Mouse (Mus musculus): ENCODE measurements around the gene Adtrp.

Gene Adtrp

GRCm38 (mm10) chr13:41828296-41828754 is 19.2 kb downstream of the Adtrp start:
- DNase-seq (ENCODE audit: low spot score), result no peak

DNA sequence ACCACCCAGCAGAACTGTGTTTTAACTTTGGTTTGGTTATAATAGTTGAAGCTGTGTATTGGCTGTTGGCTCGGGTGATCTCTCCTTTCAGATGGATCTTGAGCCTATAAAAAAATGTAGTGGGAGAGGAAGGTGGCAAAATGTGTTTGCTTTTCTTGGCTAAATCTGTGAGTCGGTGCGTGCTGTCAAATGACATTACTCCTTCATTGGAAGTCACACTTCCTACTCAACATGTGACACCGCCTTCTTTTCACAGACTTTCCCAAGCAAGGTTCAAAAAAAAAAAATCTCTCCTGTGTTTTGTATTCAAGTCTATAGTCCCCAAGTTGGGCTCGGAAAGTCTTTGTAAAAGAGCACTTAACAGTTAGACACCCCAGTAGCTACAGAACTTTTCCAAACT is 19.9 kb downstream of the Adtrp start:
- no peak for DNase-seq (ENCODE audit: low spot score)

- no peak for DNase-seq (ENCODE audit: low spot score)
These were observed 22.0 kb downstream of the Adtrp start for GRCm38 (mm10) chr13:41825379-41825966.

DNA sequence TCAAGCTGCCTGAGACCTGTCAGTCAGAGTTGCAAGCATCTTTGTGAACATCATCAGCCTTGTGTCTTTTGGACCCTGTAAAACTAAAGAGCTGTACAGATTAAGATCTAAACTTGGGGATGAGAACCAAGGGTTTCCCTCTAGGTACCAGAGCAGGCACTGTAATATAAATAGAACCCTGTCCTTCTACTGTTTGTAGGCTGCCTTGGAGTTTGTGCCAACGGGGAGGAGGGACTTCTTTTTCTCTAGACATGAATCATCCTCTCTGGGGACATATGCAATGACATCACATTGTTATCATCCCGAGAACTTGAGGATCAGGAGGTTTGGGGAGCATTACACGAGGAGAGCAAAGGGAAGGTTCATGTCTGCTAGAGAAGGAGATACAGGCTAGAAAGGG is 24.4 kb downstream of the Adtrp start:
- DNase-seq (ENCODE audit: low spot score), result no peak

DNA sequence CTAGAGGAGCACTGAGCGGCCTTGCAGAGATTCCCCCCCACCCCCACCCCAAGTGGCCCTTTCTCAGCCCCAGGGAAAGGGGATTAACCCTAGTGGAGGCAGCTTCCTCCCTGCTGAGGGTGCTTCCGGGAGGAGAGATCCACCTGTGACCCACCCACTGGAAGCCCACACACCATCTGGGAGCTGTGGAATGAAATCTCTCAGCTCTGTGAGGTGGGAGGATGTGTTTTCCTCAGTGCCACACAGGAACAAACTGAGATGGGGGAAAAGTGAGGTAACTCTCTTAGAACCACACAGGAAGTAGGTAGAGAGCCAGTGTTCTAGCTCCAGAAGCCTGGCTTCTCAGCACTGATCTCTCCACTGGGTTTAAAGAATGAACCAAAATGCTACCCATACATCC is 24.9 kb downstream of the Adtrp start:
- DNase-seq (ENCODE audit: low spot score), result no peak

GRCm38 (mm10) chr13:41822091-41822490 is 25.4 kb downstream of the Adtrp start:
- DNase-seq (ENCODE audit: low spot score), result no peak

DNA sequence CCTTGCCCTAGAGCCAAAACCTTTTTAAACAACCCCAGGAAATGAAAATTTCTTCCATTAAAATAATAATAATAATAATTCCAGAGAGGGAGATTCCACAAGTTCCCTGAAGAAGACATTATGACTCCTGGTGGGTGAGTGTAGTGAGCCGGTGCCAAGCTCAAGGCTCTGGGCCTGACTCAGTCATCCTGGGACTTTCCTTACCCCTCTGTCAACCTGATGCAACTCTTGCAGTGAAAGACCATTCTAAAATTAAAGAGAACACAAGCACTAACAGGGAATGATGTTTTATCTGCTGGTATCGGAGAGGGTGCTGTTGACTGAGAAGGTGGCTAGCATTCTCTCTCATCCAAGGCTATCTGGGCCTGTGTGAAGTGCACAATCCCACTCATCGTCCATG is 26.5 kb downstream of the Adtrp start:
- no peak for DNase-seq (ENCODE audit: low spot score)

- DNase-seq (ENCODE audit: low spot score), result no peak
These were observed 27.6 kb downstream of the Adtrp start for GRCm38 (mm10) chr13:41819918-41820317.

DNA sequence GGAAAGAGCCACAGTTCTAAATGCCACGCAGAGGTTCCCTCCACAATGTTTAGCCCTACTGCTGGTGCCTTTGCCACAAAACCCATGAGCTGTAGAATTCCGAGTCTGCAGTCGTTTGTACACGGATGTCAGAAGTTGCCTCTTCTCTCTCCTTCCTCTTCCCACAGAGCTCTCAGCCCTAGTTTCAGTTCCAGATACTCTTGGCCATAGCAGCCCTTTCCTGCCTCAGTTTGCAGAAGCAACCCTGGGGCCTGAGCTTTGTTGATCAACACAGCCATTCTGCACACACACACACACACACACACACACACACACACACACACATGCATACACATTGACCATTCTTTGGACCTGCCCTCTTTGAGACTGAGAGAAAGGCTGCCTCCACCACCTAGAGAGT is 28.0 kb downstream of the Adtrp start:
- no peak for DNase-seq (ENCODE audit: low spot score)

- DNase-seq (ENCODE audit: low spot score), result no peak
These were observed 29.9 kb downstream of the Adtrp start for GRCm38 (mm10) chr13:41817583-41817982.

DNA sequence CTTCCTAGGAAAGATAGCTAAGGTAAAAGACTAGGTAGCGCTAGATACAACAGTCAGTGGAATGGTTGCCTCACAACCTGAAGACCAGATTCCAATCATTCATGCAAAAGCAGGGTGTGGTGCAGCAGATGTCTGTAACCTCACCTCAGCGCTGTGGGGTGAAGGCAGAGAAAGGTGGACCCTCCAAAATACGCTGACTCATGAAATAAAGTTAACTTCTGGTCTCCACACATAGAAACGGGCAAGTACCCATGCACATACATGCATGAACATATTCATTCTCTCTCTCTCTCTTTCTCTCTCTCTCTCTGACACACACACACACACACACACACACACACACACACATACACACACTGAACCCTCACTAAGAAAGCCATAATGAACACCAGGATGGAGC is 30.8 kb downstream of the Adtrp start:
- DNase-seq (ENCODE audit: low spot score), result no peak

DNA sequence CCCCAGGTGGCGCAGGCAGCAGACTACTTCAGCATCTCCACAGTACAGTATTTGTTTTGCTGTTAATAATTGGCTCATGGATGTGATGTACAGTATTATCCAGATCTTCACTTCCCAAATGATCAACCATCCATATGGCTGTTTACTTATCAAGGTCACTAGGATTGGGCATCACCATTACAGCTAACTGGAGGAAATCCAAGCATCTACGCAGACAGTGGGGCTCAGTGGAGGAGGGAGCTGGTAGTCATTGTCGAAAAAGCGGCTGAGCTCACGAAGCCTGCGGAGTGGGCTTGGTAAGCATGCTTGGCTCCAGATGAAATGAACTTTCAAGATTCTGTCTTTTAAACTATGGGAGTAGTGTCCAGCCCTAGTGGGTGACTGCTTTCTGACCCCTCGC is 36.7 kb downstream of the Adtrp start:
- DNase-seq (ENCODE audit: low spot score), result no peak

- no peak for DNase-seq (ENCODE audit: low spot score)
These were observed 39.7 kb downstream of the Adtrp start for GRCm38 (mm10) chr13:41807815-41808214.

DNA sequence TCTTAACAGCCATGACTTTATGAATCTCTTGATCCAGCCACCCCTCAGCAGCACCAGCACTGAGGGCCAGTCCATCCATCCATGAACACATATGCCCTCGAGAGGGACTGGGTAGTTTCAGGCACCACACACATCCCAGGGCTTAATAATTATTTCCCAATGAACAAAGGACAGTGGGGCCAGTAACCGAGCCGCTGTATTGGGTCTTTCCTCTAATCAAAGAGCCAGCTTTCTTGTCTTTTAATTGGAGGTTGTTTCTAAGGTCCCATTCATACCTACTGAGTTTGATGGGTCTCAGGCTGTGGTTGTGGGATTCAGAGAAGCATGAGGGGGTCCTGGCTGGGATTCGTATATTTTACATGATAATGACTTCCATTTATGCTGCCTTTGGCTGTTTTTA is 40.2 kb downstream of the Adtrp start:
- no peak for DNase-seq (ENCODE audit: low spot score)

- DNase-seq (ENCODE audit: low spot score), result no peak
These were observed 42.2 kb downstream of the Adtrp start for GRCm38 (mm10) chr13:41805138-41805820.

GRCm38 (mm10) chr13:41803656-41804265 is 43.7 kb downstream of the Adtrp start:
- DNase-seq (ENCODE audit: low spot score), result no peak

- DNase-seq (ENCODE audit: low spot score), result no peak
These were observed 46.3 kb downstream of the Adtrp start for GRCm38 (mm10) chr13:41801177-41801636.

GRCm38 (mm10) chr13:41792849-41793248 is 54.6 kb downstream of the Adtrp start:
- DNase-seq (ENCODE audit: low spot score), result no peak

DNA sequence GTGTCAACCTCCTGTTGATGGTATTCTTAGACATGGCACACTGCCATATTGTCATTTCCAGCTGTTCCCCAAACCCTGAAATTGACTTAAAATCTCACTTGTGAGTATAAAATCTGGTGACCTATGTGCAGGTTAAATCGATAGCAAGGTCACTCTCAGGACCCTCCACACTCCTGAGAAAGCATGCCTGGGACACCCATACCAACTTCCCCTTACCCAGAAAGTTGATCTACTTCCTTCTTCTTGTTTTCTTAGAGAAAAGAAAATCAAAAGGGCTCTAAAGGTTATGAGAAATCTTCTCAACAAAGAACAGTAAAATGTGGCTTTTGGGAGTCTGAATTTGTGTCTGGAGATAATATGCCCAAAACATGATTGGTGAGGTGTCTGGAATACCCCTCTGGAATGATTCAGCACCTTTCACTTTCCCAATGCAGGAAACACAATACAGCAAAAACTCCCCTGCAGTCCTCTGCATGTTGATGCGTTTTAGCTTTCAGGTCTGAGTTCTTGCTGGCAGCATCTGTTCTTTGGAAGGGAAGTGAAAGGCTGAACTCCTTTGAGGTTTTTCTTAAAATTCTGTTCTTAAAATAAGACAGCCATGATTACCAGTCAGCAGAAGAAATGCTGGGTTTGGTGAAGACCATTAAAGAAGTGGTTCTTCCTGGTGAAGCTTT is 59.5 kb downstream of the Adtrp start:
- DNase-seq (ENCODE audit: low spot score), result no peak

DNA sequence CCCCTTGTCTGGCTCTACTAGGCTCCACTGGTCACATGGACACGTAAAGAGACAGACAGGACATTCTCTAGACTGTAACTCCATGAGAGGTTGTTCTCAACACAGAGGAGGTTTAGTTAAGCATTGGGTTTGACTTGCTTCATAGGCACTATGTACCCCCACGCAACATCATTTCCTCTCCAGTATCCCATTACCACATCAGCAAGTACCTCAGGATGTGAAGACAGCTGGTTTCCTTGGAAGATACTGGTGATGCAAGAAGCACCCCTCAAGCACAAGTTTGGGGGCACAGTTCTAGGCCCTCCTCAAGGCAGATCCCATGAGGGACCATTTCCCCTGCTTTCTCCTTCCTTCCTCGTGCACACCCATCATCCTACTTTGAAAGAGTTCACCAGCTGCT is 60.8 kb downstream of the Adtrp start:
- no peak for DNase-seq (ENCODE audit: low spot score)

GRCm38 (mm10) chr13:41784889-41785701 is 62.4 kb downstream of the Adtrp start:
- DNase-seq (ENCODE audit: low spot score), result no peak

DNA sequence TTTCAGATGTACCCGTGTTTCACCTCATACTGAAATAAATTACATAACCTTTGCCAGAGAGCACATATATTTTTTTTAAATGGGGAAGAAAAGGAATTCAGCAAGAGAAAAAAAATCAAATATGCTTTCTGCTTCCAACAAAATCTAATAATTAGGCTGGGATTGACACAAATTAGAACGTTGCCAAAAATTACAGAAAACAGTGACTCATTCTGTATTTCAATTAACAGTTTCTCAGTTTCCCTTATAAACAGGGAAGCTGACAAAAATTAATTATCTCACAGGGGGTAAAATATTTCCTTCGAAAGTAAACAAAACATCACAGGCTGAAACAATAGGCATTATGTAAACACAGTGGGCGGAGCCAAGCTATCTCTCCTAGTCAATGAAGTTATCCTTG is 67.2 kb downstream of the Adtrp start:
- no peak for DNase-seq (ENCODE audit: low spot score)
